Mouse (Mus musculus): ENCODE measurements around the gene Cldn13.
"Not testable (repeated sequence)": the region's sequence is repeated elsewhere in the genome, so short reads cannot be mapped to it uniquely, and the experiment has no call there.

The Cldn13 gene

GRCm38 (mm10) chr5:134915311-134915710 is at the start of gene Cldn13:
Gene Cldn13 (minus strand): TSS chr5:134915526.
- no peak for DNase-seq (ENCODE audit: low spot score in 2 of 2)

DNA sequence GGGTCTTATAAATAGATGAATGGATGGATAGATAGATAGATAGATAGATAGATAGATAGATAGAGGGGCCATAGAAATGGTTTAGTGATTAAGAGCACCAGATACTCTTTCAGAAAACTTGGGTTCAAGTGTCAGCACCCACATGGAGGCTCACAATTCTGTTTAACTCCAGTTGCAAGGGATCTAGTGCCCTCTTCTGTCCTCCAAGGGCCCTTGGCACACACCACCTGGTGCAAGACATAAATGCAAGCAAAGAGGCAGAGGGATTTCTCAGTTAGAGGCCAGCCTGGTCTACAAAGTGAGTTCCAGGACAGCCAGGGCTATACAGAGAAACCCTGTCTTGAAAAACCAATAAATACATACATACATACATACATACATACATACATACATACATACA is 49.3 kb upstream of the Cldn13 start:
- not testable (repeated sequence) for DNase-seq (ENCODE audit: low spot score in 2 of 2)

DNA sequence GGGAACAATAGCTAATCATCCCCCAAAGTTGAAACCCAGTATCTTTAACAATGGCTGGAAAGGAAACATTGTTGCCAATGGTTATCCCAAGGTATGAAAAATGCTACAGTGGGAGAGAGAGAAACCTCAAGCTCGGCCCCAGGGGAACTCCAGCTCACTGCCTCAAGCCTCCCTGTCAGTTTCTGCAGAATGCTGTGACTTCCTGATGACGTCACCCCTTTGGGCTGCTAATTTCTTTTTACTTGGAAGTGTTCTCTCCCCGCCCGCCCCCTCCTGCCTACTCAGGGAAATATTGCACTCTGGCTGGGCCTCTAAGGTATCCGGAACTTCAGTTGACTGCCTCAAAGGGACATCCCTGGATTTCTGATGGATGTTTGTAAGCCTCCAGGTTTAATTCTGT is 48.2 kb upstream of the Cldn13 start:
- no peak for DNase-seq (ENCODE audit: low spot score in 2 of 2)

DNA sequence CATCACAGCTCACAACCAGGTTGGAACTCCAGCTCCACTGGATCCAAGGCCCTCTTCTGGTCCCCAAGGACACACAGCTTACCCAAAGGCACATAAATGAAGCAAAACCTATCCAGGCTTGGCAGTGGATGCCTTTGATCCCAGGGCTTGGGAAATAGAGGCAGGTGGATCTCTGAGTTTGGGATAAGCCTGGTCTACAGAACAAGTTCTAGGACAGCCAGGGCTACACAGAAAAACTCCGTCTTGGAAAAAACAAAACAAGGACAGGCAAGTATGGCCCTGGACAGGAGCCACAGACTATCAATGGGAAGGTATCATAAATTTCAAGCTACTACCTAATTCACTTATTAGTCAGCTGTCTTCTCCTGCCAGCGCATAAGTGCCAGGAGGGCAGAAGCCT is 46.2 kb upstream of the Cldn13 start:
- DNase-seq (ENCODE audit: low spot score in 2 of 2), result no peak

DNA sequence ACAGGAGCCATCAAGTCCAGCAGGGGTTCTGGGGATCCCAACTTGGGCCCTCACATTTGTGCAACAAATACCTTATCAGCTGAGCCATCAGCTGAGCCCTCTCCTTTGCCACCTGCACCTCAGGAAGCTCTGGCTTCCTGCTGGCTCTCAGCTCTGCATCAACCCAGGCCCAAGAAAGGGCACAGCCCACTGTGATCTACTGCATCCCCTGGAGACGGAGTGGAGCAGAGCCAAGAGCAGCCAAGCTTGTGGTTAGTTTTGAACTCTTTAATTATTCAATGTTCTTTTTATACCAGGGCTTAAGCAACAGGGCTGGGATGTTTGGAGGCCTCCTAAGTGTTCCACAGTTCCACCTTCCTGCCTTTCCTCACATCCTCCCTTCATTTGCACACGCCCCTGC is 45.1 kb upstream of the Cldn13 start:
- no peak for DNase-seq (ENCODE audit: low spot score in 2 of 2)

DNA sequence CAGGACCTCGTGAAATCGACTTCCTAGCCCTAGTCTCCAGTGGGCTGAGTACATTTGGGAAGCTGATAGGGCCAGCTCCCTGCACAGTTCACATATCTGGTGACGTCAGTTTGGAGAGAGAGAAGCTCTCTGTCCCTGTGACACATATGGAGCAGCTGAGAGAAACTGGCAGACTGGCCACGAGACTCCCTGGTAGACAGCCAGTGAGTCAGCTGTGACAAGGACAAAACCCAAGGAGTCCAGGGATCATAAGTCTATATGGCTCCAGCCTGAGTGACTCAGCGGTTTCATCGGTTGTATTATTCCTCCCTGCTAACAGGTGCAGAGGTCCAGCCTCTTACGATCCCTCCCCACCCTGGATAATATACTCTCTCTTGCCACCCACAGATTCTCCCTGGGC is 43.8 kb upstream of the Cldn13 start:
- no peak for DNase-seq (ENCODE audit: low spot score in 2 of 2)

DNA sequence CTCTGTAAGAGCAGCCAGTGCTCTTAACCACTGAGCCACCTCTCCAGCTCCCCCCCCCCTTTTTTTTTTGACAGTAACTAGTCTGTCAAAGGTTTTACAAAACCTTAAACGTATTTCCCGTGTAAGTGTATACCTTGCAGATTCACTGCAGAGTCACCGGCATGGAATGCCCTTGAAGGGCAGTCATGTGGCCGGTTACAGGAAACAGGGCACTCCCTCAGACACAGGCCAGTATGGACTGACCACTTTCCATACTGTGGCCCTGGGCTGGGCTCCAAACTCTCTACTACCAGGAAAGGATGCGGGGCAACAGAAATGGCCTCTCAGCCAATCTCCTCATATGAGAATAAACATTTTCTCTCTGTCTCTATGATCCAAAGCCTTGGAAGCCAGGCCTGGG is 40.2 kb upstream of the Cldn13 start:
- DNase-seq (ENCODE audit: low spot score in 2 of 2), result no peak

- DNase-seq (ENCODE audit: low spot score in 2 of 2), result no peak
Measured at GRCm38 (mm10) chr5:134951053-134951884, 35.9 kb upstream of the Cldn13 start.

DNA sequence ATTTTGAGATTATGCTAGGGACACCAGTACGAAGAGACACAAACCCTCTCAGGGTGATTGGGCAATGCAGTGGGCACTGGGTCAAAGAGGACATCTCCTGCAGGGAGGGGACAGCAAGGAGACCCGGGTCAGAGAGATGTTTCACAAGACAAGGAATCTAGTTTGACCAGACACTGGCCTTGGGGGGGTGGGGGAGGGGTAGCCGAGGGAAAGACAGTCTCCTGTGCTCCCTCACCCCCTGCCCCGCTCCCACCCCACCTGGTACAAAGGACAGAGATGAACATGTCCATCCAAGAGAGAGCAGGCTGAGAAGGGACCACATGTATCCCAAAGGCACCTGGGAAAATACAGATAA is 32.7 kb upstream of the Cldn13 start:
- no peak for DNase-seq (ENCODE audit: low spot score in 2 of 2)

DNA sequence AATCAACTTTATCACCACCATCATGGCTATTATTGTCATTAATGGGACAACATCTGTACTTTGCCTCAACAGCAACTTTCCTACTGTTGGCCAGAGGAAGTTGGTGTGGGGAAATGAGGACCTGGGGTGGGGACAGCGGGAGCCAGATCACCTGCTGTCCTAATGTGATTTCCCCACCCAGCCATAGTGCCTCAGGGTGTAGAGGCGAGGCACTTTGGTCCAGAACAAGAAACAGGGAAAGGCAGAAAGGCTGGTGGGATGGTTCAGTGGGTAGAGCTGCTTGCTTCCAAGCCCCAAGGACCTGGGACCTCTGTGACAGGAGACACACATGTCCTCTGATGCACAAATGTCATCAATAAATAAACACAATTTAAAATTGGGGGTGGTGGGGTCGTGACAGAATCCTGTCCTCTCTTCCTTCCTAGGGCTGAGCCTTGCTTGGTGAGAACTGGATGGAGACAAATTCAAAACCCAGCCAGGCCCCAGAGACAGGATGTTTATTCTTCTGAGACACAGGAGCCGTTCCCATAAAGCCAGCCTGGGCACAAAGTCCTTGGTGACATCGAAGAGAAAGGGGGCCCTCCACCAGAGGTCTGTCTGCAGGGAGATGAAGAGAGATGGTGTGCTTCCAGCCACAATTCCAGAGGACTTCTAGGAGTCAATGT is 32.2 kb upstream of the Cldn13 start:
- no peak for DNase-seq (ENCODE audit: low spot score in 2 of 2)

- DNase-seq (ENCODE audit: low spot score in 2 of 2), result no peak
Measured at GRCm38 (mm10) chr5:134946857-134947255, 31.5 kb upstream of the Cldn13 start, which contains the start of gene Cldn4. Gene Cldn4 (minus strand): TSS chr5:134946934.

- DNase-seq (ENCODE audit: low spot score in 2 of 2), result no peak
Measured at GRCm38 (mm10) chr5:134946063-134946856, 30.9 kb upstream of the Cldn13 start.

DNA sequence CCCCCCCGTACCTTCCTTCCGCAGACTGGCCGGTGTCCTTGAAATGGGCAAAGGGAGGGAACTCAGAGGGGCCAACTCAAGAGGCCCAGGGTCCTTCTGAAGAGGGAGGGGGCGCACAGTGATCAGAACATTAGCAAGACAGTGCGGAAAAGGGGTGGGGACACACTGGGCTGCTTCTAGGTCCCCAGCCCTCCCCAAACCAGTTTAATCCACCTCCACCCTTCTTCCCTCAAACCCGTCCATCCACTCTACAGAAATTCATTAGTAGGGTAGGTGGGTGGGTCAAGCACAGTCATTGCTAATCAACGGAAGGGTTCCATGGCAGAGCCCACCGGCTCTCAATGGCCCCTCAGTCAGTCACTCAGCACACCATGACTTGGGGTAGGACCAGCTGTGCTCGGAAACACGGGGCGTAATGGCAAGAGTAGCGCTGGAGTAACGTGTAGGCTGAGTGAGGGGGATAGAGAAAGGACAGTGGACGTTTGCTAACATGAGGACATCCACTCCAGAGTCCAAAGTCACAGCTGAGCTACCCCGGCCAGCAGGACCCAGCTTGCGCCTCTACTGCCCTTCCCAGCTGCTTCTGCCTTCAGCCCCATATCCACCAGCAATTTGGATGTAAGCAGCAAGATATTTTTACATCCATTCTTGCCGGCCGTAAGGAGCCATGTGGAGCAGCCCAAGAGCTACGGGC is 30.1 kb upstream of the Cldn13 start:
- DNase-seq (ENCODE audit: low spot score in 2 of 2), result no peak

GRCm38 (mm10) chr5:134944179-134944578 is 28.9 kb upstream of the Cldn13 start:
- no peak for DNase-seq (ENCODE audit: low spot score in 2 of 2)

GRCm38 (mm10) chr5:134942740-134943139 is 27.4 kb upstream of the Cldn13 start:
- DNase-seq (ENCODE audit: low spot score in 2 of 2), result no peak

- DNase-seq (ENCODE audit: low spot score in 2 of 2), result no peak
Measured at GRCm38 (mm10) chr5:134941472-134942209, 26.3 kb upstream of the Cldn13 start.

GRCm38 (mm10) chr5:134939554-134939953 is 24.2 kb upstream of the Cldn13 start:
- not testable (repeated sequence) for DNase-seq (ENCODE audit: low spot score in 2 of 2)

GRCm38 (mm10) chr5:134939069-134939468 is 23.7 kb upstream of the Cldn13 start:
- no peak for DNase-seq (ENCODE audit: low spot score in 2 of 2)

GRCm38 (mm10) chr5:134936626-134937185 is 21.4 kb upstream of the Cldn13 start:
- DNase-seq (ENCODE audit: low spot score in 2 of 2), result no peak

GRCm38 (mm10) chr5:134936051-134936450 is 20.7 kb upstream of the Cldn13 start:
- no peak for DNase-seq (ENCODE audit: low spot score in 2 of 2)

GRCm38 (mm10) chr5:134934666-134935065 is 19.3 kb upstream of the Cldn13 start:
- DNase-seq (ENCODE audit: low spot score in 2 of 2), result no peak
